Mouse (Mus musculus) liver, embryonic 14.5 days (tissue): Measurements from ENCODE around the gene Agtrap. TPM values are rescaled to one million over a fixed set of nuclear protein-coding genes. Genes with fewer than 3 reads are reported as not detected.

ENCODE experiments used
- ATAC-seq: fragments of 200-750 bp; cut with Nextera tagmentation; 2 replicates; pipeline ENCODE4 v1.8.0; 2017; ENCODE audit warnings: moderate number of reproducible peaks, mild to moderate bottlenecking, moderate library complexity; ENCODE audit not compliant: insufficient read depth
- DNase-seq, 3 experiments: peaks; one replicate each; pipeline ENCODE4 v3.0.0-alpha.2; 2012 to 2013; ENCODE audit warnings: low read depth in 3 of 3, low spot score in 3 of 3
- H3K27ac ChIP-seq: fragments of 300-500 bp; sonication (generic); 2 replicates; pipeline ENCODE4 v1.5.1; 2014; ENCODE audit warnings: moderate library complexity, mild to moderate bottlenecking, control low read depth, inconsistent platforms
- H3K27me3 ChIP-seq: fragments of 300-500 bp; sonication (generic); 2 replicates; pipeline ENCODE4 v1.6.1; 2014; ENCODE audit warnings: mild to moderate bottlenecking, low read length, moderate library complexity; ENCODE audit not compliant: control insufficient read depth, insufficient read depth
- H3K36me3 ChIP-seq: fragments of 300-500 bp; sonication (generic); replicated peaks from 2 replicates; pipeline ENCODE4 v1.6.1; 2014; ENCODE audit warnings: low read depth; ENCODE audit not compliant: control insufficient read depth, insufficient read depth
- H3K4me1 ChIP-seq, 2 experiments: fragments of 200-500 bp in 1 of 2; fragments of 300-500 bp in 1 of 2; sonication (generic) in 1 of 2; replicated peaks; 2 replicates each; pipeline ENCODE4 v1.6.1; 2012 to 2014; ENCODE audit warnings: antibody characterized with exemption in 1 of 2, inconsistent platforms in 1 of 2, low read length in 1 of 2; ENCODE audit not compliant: control insufficient read depth in 2 of 2, insufficient read depth in 2 of 2
- H3K4me2 ChIP-seq: fragments of 300-500 bp; sonication (generic); 2 replicates; pipeline ENCODE4 v1.6.1; 2014; ENCODE audit warnings: low read depth, mild to moderate bottlenecking, control low read depth, moderate library complexity
- H3K4me3 ChIP-seq, 2 experiments: fragments of 200-500 bp in 1 of 2; fragments of 300-500 bp in 1 of 2; sonication (generic) in 1 of 2; 2 replicates each; pipeline ENCODE4 v1.5.1; 2012 to 2014; ENCODE audit warnings: low read depth in 2 of 2, low read length in 2 of 2, mild to moderate bottlenecking in 2 of 2, control low read depth in 1 of 2, inconsistent platforms in 1 of 2, moderate library complexity in 1 of 2; ENCODE audit not compliant: insufficient read depth in 1 of 2
- H3K9ac ChIP-seq: fragments of 300-500 bp; sonication (generic); replicated peaks from 2 replicates; pipeline ENCODE4 v1.6.1; 2014; ENCODE audit warnings: mild to moderate bottlenecking, control low read depth, moderate library complexity
- H3K9me3 ChIP-seq: fragments of 300-500 bp; sonication (generic); 2 replicates; pipeline ENCODE4 v1.6.1; 2016; ENCODE audit warnings: low read length, mixed read lengths; ENCODE audit not compliant: control insufficient read depth
- CTCF ChIP-seq: IDR thresholded peaks from 2 replicates; pipeline ENCODE4 v1.5.1; 2016; ENCODE audit warnings: antibody characterized with exemption, low read depth, control low read depth
- EP300 ChIP-seq: IDR thresholded peaks from 2 replicates; pipeline ENCODE4 v1.6.1; 2016; ENCODE audit warnings: antibody characterized with exemption, low read depth
- WGBS: fragments of 180-500 bp; shearing (Covaris S2); extraction: QIAGEN DNeasy Blood & Tissue Kit; methylation state at CpG from one replicate; pipeline ENCODE4 v1.1.7; 2014; ENCODE audit not compliant: insufficient replicate concordance; 5-methylcytosine and 5-hydroxymethylcytosine counted together
- polyA plus RNA-seq, 2 experiments: library from polyadenylated mRNA; depleted of rRNA in 1 of 2; stranded (reverse) in 1 of 2; unstranded in 1 of 2; fragments of >200 nt; fragmentation: Nextera tagmentation in 1 of 2; extraction: Ambion mirVana in 1 of 2; gene quantifications; 2 replicates each; pipeline versions ENCODE4 v1.2.1 to v1.2.3; 2012 to 2014

Agtrap gene
- polyA plus RNA-seq, 2 experiments, result 4.1 to 9.9 TPM

- Histone ChIP-seq H3K9ac (no peak overlapping the region), H3K4me2 (no peak overlapping the region), H3K27me3 (no peaks in the 10 kb centered on the region; the same call in 1 of the 2 replicates), H3K27ac (no peak overlapping the region), H3K36me3 (no peaks in the 10 kb centered on the region), H3K4me3 (no peak overlapping the region), H3K4me1 (no peaks in the 10 kb centered on the region), H3K9me3 (no peaks in the 10 kb centered on the region)
- no peak for DNase-seq
- WGBS, result 69% methylated on average over 2 of the region's 2 CpGs
- ATAC-seq, result no peak
- TF ChIP-seq EP300 (no peak), CTCF (no peak)
Observed at GRCm38 (mm10) chr4:148097936-148098335, 10.1 kb upstream of the Agtrap start.

DNA sequence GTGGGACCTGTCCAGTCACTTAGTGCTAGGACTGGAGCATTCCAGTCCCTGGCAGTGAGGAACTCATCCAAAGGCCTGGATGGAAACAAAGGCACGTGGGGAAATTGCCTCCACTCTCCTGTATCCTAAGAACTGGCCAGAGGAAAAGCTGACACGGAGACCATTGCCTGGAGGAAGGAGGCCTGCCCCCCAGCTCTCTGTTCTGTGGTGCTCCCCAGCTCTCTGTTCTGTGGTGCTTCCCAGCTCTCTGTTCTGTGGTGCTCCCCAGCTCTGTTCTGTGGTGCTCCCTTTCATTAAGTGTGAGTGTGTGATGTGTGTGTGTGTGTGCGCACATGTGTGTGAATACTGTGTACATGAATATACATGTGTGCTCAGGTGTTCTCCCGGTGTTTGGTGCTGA lies 7.2 kb upstream of the Agtrap start:
- H3K27me3 ChIP-seq, result no peaks in the 10 kb centered on the region
- H3K27ac ChIP-seq, result no peak overlapping the region
- H3K9me3 ChIP-seq, result no peaks in the 10 kb centered on the region
- no peaks in the 10 kb centered on the region for H3K4me1 ChIP-seq
- WGBS, result 57% methylated on average over 4 of the region's 4 CpGs
- H3K4me3 ChIP-seq, result no peak overlapping the region
- no peak for TF ChIP-seq CTCF
- no peak overlapping the region for H3K9ac ChIP-seq
- DNase-seq (no peak), ATAC-seq (no peak)
- no peak overlapping the region for H3K4me2 ChIP-seq
- no peaks in the 10 kb centered on the region for H3K36me3 ChIP-seq

DNA sequence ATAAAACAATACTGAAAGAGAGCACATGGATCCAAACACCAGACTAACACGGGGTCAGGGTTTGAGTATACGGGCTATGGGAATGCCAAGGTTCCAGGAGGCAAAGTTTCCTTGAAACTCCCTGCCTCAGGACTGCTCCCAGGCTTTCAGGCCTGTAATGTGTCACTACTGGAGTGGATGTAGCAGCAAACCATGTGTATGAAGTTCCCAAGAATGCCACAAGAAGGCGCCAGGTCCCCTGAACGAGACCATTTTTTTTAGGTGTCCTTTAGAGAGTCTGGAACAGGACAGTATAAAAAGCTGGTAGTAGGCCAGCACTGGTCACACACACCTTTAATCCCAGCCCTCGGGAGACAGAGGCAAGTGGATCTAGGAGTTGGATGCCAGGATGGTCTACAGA lies 6.3 kb upstream of the Agtrap start:
- no peaks in the 10 kb centered on the region for H3K27me3 ChIP-seq
- WGBS, result 70% methylated on average over 5 of the region's 5 CpGs
- no peaks in the 10 kb centered on the region for H3K4me1 ChIP-seq
- H3K36me3 ChIP-seq, result no peaks in the 10 kb centered on the region
- DNase-seq (no peak), ATAC-seq (no peak)
- TF ChIP-seq EP300, result no peak
- TF ChIP-seq CTCF, result 0 out of 2 replicates have a peak, but pooled peaks have one; percentile 14
- no peak overlapping the region for H3K9ac ChIP-seq
- no peak overlapping the region for H3K27ac ChIP-seq
- no peaks in the 10 kb centered on the region for H3K9me3 ChIP-seq
- H3K4me3 ChIP-seq, result no peak overlapping the region
- no peak overlapping the region for H3K4me2 ChIP-seq

DNA sequence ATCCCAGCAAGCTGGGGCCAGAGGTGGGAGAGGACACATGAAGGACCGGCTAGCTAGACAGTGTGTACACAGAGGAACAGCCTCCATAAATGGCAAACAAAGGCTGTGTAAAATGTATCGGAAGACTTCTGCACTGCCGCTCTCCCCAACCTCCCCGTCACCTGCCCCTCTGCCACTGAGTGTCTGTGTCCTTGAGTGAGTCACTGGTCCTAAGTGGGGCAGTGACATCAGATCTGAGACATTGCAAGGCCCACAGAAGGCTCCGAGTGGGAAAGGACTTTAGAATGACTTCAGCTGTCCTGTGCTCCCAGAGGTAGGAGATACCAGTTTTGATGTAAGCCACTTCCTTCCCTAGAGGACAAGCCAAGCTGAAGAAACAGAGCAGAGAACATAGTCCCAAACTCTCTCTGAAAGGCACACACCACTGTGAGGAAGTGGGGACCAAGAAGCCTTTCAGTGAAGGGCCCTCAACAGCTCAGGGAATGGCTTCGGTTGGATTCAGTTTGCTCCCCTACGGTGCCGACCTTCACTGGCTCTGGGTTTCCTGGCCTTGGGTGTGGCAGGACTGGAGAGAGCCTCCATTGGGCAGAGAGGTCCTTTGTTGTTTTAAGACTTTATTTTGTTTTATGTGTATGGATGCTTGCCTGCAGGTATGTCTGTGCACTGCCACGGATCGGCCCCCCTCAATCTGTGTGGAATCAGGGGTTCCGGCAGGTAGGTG lies 4.9 kb upstream of the Agtrap start:
- no peaks in the 10 kb centered on the region for H3K27me3 ChIP-seq
- DNase-seq, result no peak
- 74% methylated on average over 11 of the region's 11 CpGs for WGBS
- H3K27ac ChIP-seq, result no peak overlapping the region
- no peaks in the 10 kb centered on the region for H3K9me3 ChIP-seq
- no peak for TF ChIP-seq EP300
- TF ChIP-seq CTCF, result no peak
- ATAC-seq, result no peak
- H3K4me2 ChIP-seq, result no peak overlapping the region
- H3K4me1 ChIP-seq, result peaks cover 0 to 3% of the 10 kb centered on the region in 2 experiments; a peak in 1 of 4 replicates
- H3K36me3 ChIP-seq, result no peaks in the 10 kb centered on the region
- H3K4me3 ChIP-seq, result no peak overlapping the region
- no peak overlapping the region for H3K9ac ChIP-seq

DNA sequence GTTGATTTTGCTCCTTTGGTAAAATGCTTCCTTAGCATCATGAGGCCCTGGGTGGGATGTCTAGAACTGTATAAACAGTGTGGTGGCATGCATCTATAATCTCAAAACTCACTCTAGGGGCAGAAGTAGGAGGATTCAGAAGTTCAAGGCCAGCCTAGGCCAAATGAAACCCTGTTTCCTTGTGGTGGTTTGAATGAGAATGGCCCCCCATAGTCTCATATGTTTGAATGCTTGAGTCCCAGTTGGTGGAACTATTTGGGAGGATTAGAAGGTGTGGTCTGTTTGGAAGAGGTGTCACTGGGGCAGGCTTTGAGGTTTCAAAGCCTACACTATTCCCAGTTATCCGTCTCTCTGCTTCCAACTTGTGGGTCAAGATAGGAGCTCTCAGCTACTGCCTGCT lies 3.4 kb upstream of the Agtrap start:
- 83% methylated on average over 1 of the region's 1 CpGs for WGBS
- Histone ChIP-seq H3K4me3 (no peak overlapping the region), H3K27me3 (no peaks in the 10 kb centered on the region), H3K36me3 (no peaks in the 10 kb centered on the region), H3K9ac (no peak overlapping the region), H3K4me2 (no peak overlapping the region), H3K9me3 (no peaks in the 10 kb centered on the region), H3K4me1 (peaks cover 3 to 8% of the 10 kb centered on the region in 2 experiments; a peak in 2 of 4 replicates), H3K27ac (no peak overlapping the region)
- TF ChIP-seq EP300, result no peak
- no peak for TF ChIP-seq CTCF
- ATAC-seq (no peak), DNase-seq (no peak)
